Mouse (Mus musculus): Measurements from ENCODE around the gene Scaf11. TPM values are rescaled to one million over a fixed set of nuclear protein-coding genes. Genes with fewer than 3 reads are reported as not detected.

Scaf11 gene
- total RNA-seq, 2 experiments from 2014 or later: 41.5 to 42.5 TPM

Small RNAs within 50 kb of the gene (microRNA-seq; reads per million reads assigned to microRNA genes)
- gene Gm25397: 0 reads per million in 2 experiments

Other genes starting within 250 kb of the Scaf11 start
- 10 to 100 TPM; 40.1 to 41.2 TPM for gene Arid2, start 173.3 kb downstream of the Scaf11 start, total RNA-seq (2021)
- 10 to 100 TPM; 88.3 to 90.2 TPM for gene Slc38a1, start 182.1 kb upstream of the Scaf11 start, total RNA-seq (2021)
- gene Slc38a2, start 238.9 kb upstream of the Scaf11 start, total RNA-seq (2021): 10 to 100 TPM; 60.6 to 69.2 TPM

Data from left cerebral cortex, postnatal 14 days (tissue).